Mouse (Mus musculus) neural tube, embryonic 11.5 days (tissue): ENCODE measurements around the gene Mtg2. TPM values are rescaled to one million over a fixed set of nuclear protein-coding genes. Genes with fewer than 3 reads are reported as not detected.

ENCODE experiments used
- ATAC-seq: fragments of 200-750 bp; cut with Nextera tagmentation; 2 replicates; pipeline ENCODE4 v1.8.0; 2017; ENCODE audit warnings: moderate number of reproducible peaks, mild to moderate bottlenecking, moderate TSS enrichment, moderate library complexity; ENCODE audit not compliant: insufficient read depth, low FRiP score, low TSS enrichment
- DNase-seq: peaks from one replicate; pipeline ENCODE4 v3.0.0-alpha.2; 2015; ENCODE audit warnings: low spot score
- H3K27ac ChIP-seq: fragments of 300-500 bp; sonication (generic); 2 replicates; pipeline ENCODE4 v1.5.1; 2014; ENCODE audit warnings: low read depth, mild to moderate bottlenecking, low read length
- H3K27me3 ChIP-seq: fragments of 300-500 bp; sonication (generic); 2 replicates; pipeline ENCODE4 v1.6.1; 2014; ENCODE audit warnings: mild to moderate bottlenecking, low read length, mixed read lengths; ENCODE audit not compliant: control insufficient read depth, insufficient read depth
- H3K36me3 ChIP-seq: fragments of 300-500 bp; sonication (generic); 2 replicates; pipeline ENCODE4 v1.6.1; 2014; ENCODE audit warnings: mild to moderate bottlenecking, low read length, moderate library complexity, mixed read lengths; ENCODE audit not compliant: control insufficient read depth, insufficient read depth
- H3K4me1 ChIP-seq: fragments of 300-500 bp; sonication (generic); 2 replicates; pipeline ENCODE4 v1.6.1; 2014; ENCODE audit warnings: low read length, mixed read lengths; ENCODE audit not compliant: control insufficient read depth, insufficient read depth
- H3K4me2 ChIP-seq: fragments of 300-500 bp; sonication (generic); 2 replicates; pipeline ENCODE4 v1.6.1; 2014; ENCODE audit warnings: low read depth, mild to moderate bottlenecking, moderate library complexity
- H3K4me3 ChIP-seq: fragments of 300-500 bp; sonication (generic); 2 replicates; pipeline ENCODE4 v1.5.1; 2014; ENCODE audit warnings: low read depth, low read length
- H3K9ac ChIP-seq: fragments of 300-500 bp; sonication (generic); 2 replicates; pipeline ENCODE4 v1.6.1; 2014; ENCODE audit warnings: mild to moderate bottlenecking, low read length
- H3K9me3 ChIP-seq: fragments of 300-500 bp; sonication (generic); 2 replicates; pipeline ENCODE4 v1.6.1; 2016; ENCODE audit warnings: low read length; ENCODE audit not compliant: control insufficient read depth
- WGBS: fragments of 180-500 bp; shearing (Covaris S2); extraction: QIAGEN DNeasy Blood & Tissue Kit; methylation state at CpG from one replicate; pipeline ENCODE4 v1.1.7; 2014; 5-methylcytosine and 5-hydroxymethylcytosine counted together
- polyA plus RNA-seq: library from polyadenylated mRNA; unstranded; fragments of >200 nt; fragmentation: Nextera tagmentation; extraction: Ambion mirVana; gene quantifications from 2 replicates; pipeline ENCODE4 v1.2.1, GENCODE M21; 2014

Mtg2 gene
- polyA plus RNA-seq, 1 experiment from 2014 or later, result 26.5 TPM

GRCm38 (mm10) chr2:180032925-180033324 lies 37.5 kb upstream of the Mtg2 start:
- no peak for ATAC-seq
- H3K36me3 ChIP-seq, result peaks cover 65% of the 10 kb centered on the region
- H3K4me1 ChIP-seq, result peaks cover 2% of the 10 kb centered on the region
- H3K27me3 ChIP-seq, result no peaks in the 10 kb centered on the region
- 93% methylated on average over 3 of the region's 3 CpGs for WGBS
- H3K4me2 ChIP-seq, result no peak overlapping the region
- DNase-seq, result no peak
- no peaks in the 10 kb centered on the region for H3K9me3 ChIP-seq
- no peak overlapping the region for H3K9ac ChIP-seq
- no peak overlapping the region for H3K4me3 ChIP-seq
- H3K27ac ChIP-seq, result no peak overlapping the region

DNA sequence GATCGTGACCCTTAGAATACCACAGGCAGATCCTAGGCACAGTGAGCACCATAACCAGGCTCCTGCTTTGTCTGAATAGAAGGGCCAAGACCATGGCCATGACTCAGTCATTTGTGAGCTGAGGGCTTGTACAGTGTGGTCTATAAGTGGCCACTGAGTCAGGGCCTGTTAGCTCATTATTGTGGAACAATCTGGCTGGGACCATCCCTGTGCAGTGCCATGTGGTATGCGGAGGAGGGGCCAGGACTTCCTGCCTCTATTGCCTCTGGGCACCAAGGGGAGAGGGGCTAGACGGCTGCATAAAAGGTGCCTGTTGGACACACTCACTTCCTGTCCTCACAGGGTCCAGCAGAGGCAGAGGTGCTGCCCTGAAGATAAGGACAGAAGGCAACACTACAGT lies 36.4 kb upstream of the Mtg2 start:
- Histone ChIP-seq H3K27ac (no peak overlapping the region), H3K9ac (no peak overlapping the region), H3K9me3 (no peaks in the 10 kb centered on the region), H3K27me3 (no peaks in the 10 kb centered on the region), H3K4me1 (no peaks in the 10 kb centered on the region), H3K4me2 (no peak overlapping the region), H3K4me3 (no peak overlapping the region), H3K36me3 (peaks cover 65% of the 10 kb centered on the region)
- WGBS, result 70% methylated on average over 3 of the region's 3 CpGs
- ATAC-seq (no peak), DNase-seq (no peak)

DNA sequence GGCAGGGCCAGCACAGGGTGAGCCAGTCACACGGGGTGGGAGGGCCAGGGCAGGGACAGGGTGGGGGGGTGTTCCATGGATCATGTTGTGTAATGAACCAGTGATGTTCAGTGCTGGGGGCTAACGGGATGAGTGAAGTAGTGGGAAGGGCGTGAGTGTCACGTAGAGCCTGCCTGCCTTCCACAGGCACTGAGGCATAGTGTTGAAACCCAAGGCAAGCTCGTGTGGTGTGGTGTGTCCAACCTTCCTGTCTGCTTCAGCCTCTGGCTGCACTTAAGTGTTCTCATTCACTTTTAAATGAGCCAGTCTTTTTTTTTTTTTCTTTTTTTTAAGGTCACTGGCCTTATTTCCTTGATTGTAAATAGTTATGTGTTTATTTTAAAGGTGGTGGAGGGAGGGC lies 35.6 kb upstream of the Mtg2 start:
- Histone ChIP-seq H3K27ac (no peak overlapping the region), H3K9ac (no peak overlapping the region), H3K4me1 (no peaks in the 10 kb centered on the region), H3K36me3 (peaks cover 60% of the 10 kb centered on the region), H3K9me3 (no peaks in the 10 kb centered on the region), H3K27me3 (no peaks in the 10 kb centered on the region), H3K4me2 (no peak overlapping the region), H3K4me3 (no peak overlapping the region)
- ATAC-seq (peak; percentile 15; the same call in 1 of the 2 replicates), DNase-seq (no peak)
- 71% methylated on average over 5 of the region's 5 CpGs for WGBS

GRCm38 (mm10) chr2:180040406-180040805 lies 30.0 kb upstream of the Mtg2 start:
- Histone ChIP-seq H3K27me3 (no peaks in the 10 kb centered on the region), H3K4me2 (peak overlapping the region; percentile 45), H3K36me3 (peaks cover 26% of the 10 kb centered on the region), H3K9me3 (no peaks in the 10 kb centered on the region), H3K9ac (no peak overlapping the region; the same call in 1 of the 2 replicates), H3K4me1 (peaks cover 24% of the 10 kb centered on the region), H3K4me3 (peak overlapping the region; percentile 98; the same call in 1 of the 2 replicates), H3K27ac (no peak overlapping the region)
- no peak for DNase-seq
- ATAC-seq, result no peak
- 54% methylated on average over 6 of the region's 6 CpGs for WGBS

GRCm38 (mm10) chr2:180041577-180042255 lies 28.7 kb upstream of the Mtg2 start:
- under 1% methylated on average over 66 of the region's 66 CpGs for WGBS
- H3K4me1 ChIP-seq, result peaks cover 24% of the 10 kb centered on the region

GRCm38 (mm10) chr2:180042256-180042857 lies 28.0 kb upstream of the Mtg2 start, which contains the start of the genes Psma7 and Ss18l1:
Gene Psma7 (minus strand): TSS chr2:180042433.
Gene Ss18l1 (plus strand): TSS chr2:180042509.
- Histone ChIP-seq H3K9ac (peak within 1 kb of the TSS; percentile 69), H3K27me3 (no peaks in the 10 kb centered on the region), H3K4me2 (peak within 1 kb of the TSS; percentile 82), H3K4me3 (peak within 1 kb of the TSS; percentile 98), H3K27ac (peak within 1 kb of the TSS; percentile 77), H3K36me3 (peaks cover 8% of the 10 kb centered on the region), H3K9me3 (no peaks in the 10 kb centered on the region), H3K4me1 (peaks cover 24% of the 10 kb centered on the region)
- DNase-seq (peak; percentile 95), ATAC-seq (peak; percentile 92)
- WGBS, result 0% methylated on average over 69 of the region's 78 CpGs

More at GRCm38 (mm10) chr2:180041577-180042255, 28.7 kb upstream of the Mtg2 start:
- peak overlapping the region; percentile 45 for H3K4me2 ChIP-seq
- ATAC-seq (peak; percentile 61; the same call in 1 of the 2 replicates), DNase-seq (peak; percentile 66)
- H3K4me3 ChIP-seq, result peak overlapping the region; percentile 98
- H3K27me3 ChIP-seq, result no peaks in the 10 kb centered on the region
- peak overlapping the region; percentile 77 for H3K27ac ChIP-seq
- H3K9me3 ChIP-seq, result no peaks in the 10 kb centered on the region
- H3K36me3 ChIP-seq, result peaks cover 14% of the 10 kb centered on the region
- H3K9ac ChIP-seq, result peak overlapping the region; percentile 69

DNA sequence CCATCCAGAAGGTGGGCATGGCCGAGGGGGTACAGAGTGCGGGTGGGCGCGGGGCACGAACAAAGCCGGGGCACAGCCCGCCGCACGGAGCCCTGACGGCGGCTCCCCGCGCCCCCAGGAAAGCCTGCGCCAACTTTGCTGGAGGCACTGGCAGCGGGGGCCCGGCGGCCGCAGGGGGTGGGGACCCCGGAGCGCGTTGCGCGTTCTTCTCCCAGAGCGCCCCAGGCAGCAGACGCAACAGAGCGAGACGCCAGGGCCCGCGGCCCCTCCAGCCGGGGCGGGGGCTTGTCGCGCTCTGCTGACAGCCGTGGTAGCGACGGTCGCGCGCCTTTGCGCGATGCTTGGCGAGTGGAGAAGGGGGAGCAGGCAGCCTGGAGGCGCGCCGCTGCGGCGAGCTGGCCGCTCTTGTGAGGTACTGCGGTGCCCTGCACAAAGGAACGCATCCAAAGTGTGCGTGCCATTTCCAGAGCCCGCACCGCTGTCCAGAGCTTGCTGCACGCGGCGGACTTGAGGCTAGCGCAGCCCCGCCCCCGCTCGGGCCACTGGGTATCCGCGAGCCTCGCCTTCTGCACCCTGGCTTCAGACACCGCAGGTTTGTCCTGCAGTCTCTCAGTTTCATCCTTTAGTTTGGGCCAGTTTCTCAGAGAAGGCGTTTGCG lies 27.4 kb upstream of the Mtg2 start:
- WGBS, result under 1% methylated on average over 61 of the region's 66 CpGs
- DNase-seq (peak; percentile 80), ATAC-seq (peak; percentile 52)
- Histone ChIP-seq H3K27ac (peak overlapping the region; percentile 77), H3K9me3 (no peaks in the 10 kb centered on the region), H3K4me3 (peak overlapping the region; percentile 98), H3K27me3 (no peaks in the 10 kb centered on the region), H3K4me1 (peaks cover 24% of the 10 kb centered on the region), H3K9ac (peak overlapping the region; percentile 69), H3K4me2 (peak overlapping the region; percentile 82), H3K36me3 (peaks cover 5% of the 10 kb centered on the region; the same call in 1 of the 2 replicates)

GRCm38 (mm10) chr2:180045283-180045682 lies 25.1 kb upstream of the Mtg2 start:
- Histone ChIP-seq H3K9ac (no peak overlapping the region), H3K4me1 (peaks cover 24% of the 10 kb centered on the region), H3K9me3 (no peaks in the 10 kb centered on the region), H3K4me2 (no peak overlapping the region), H3K4me3 (0 out of 2 replicates have a peak overlapping the region, but pooled peaks have one; percentile 4), H3K27me3 (no peaks in the 10 kb centered on the region), H3K36me3 (no peaks in the 10 kb centered on the region), H3K27ac (no peak overlapping the region)
- no peak for ATAC-seq
- 56% methylated on average over 4 of the region's 4 CpGs for WGBS
- DNase-seq, result peak; percentile 44
